Mouse (Mus musculus) cerebellum, adult 2 months (tissue): Measurements from ENCODE around the gene Ahdc1.

Experiments used
- CTCF ChIP-seq: fragments of 200-500 bp; IDR thresholded peaks from 2 replicates; pipeline ENCODE4 v1.5.1; 2011; ENCODE audit warnings: low read depth, mild to moderate bottlenecking, control low read depth, low read length, moderate library complexity, borderline replicate concordance; ENCODE audit not compliant: insufficient read depth
- POLR2A ChIP-seq: fragments of 200-500 bp; IDR thresholded peaks from 2 replicates; pipeline ENCODE4 v1.6.1; 2011; ENCODE audit warnings: low read length, control low read depth, borderline replicate concordance; ENCODE audit not compliant: insufficient read depth

DNA sequence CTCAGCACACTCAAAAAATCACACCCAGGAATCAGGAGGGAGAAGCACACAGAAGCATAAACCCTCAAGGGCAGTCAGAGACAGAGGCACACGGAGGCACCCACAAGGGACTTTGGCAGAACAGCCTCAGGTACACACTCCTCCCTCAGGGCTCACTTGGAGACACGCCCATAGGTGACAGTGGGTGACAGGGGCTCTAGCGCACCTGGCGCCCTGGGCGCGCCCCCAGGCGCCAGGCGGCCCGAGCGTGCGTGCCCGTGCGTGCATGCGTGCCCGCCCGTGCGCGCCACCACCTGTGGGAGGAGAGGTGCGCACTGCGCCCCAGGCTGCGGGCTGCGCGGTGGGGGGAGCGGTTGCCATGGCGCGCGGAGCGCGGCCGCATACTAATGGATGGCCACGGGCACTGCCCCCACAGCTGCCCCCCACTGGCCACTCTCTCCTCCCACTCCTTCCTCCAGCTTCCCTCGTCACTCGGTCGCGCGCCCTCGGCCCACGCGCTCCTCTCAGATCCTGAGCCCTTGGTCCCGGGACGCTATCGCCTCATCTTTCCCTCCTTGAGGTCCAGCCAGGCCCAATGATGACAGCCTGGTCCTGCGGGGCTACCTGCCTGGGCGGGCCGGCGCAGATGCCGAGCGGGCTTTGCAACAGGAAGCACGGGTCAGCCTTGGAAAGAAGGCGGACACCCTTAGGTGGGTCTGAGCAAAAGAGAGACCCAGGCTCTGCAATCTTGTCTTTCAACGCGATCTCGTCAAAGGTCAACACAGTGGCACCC, 74.1 kb downstream of the Ahdc1 start:
- TF ChIP-seq POLR2A (no peak; the same call in 1 of the 2 replicates), CTCF (no peak)
